9 mouse cellular contexts compared by ENCODE assay signal in the genomic region with DNA sequence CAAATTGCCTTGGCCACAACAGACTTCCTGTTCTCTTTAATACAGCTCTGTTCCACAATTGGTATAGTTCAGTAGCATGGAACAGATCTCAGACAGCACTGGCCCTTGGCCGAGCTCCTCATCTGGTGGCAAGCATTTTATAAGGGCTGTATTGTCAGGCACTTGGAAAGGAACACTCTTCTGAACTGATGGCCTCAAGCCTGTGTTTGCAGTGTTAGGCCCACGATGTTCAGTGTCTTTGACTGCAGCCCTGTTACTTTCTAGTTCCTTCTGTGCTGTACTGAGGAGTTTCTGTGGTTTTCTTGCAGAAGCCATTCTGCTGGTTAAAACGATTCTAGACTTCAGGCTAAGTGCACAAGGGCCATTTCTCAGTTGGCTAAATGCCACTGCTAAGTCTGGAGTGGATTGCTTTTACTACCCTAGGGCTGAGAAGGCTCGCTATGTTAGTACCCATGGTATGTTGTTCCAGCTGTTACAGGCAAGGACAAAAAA.
DNase-seq lines count a peak whose midpoint lies in the region; ATAC-seq lines count a peak whose summit lies in the region.
"Had no signal": no experiment of that assay in that cellular context is flagged by ENCODE, and none has a peak within 500 bp of the region (broad histone marks: within the 10 kb centered on the region; RNA-seq: fewer than 3 reads in every experiment).

No protein-coding gene starts in this region.

- peak; percentile 2 for DNase-seq in ovary, adult 18-20 months (ENCODE audit: low spot score)
- DNase-seq in ovary, postnatal 14 days (ENCODE audit: low spot score) = no peak
- DNase-seq in cerebellum, adult 8-10 months = peak; percentile 1
- DNase-seq in layer of hippocampus, postnatal 14 days (ENCODE audit: low spot score in 2 of 2) = peak; percentile 41 to 74
- peak; percentile 22 to 40 for DNase-seq in natural killer cell, adult 2 months (ENCODE audit: low spot score in 2 of 2)
- DNase-seq in liver = no peak

- no peaks in the 10 kb centered on the region for H3K27me3 ChIP-seq in heart, embryonic 13.5 days (replicated peaks)
- no peaks in the 10 kb centered on the region for H3K27me3 ChIP-seq in forebrain, embryonic 12.5 days
- H3K27me3 ChIP-seq: liver, embryonic 15.5 days had no signal

- no peaks in the 10 kb centered on the region for H3K4me1 ChIP-seq in heart, embryonic 13.5 days
- no peaks in the 10 kb centered on the region for H3K4me1 ChIP-seq in forebrain, embryonic 12.5 days
- H3K4me1 ChIP-seq: liver, embryonic 15.5 days had no signal

- H3K4me2 ChIP-seq in heart, embryonic 13.5 days = no peak overlapping the region
- H3K4me2 ChIP-seq in forebrain, embryonic 12.5 days = no peak overlapping the region
- H3K4me2 ChIP-seq: liver, embryonic 15.5 days had no signal

- no peaks in the 10 kb centered on the region for H3K36me3 ChIP-seq in heart, embryonic 13.5 days
- no peaks in the 10 kb centered on the region for H3K36me3 ChIP-seq in forebrain, embryonic 12.5 days (replicated peaks)
- H3K36me3 ChIP-seq: liver, embryonic 15.5 days had no signal

- WGBS in heart, embryonic 13.5 days = 69% methylated on average over 4 of the region's 4 CpGs
- 82% methylated on average over 4 of the region's 4 CpGs for WGBS in forebrain, embryonic 12.5 days

- no peak for ATAC-seq in heart, embryonic 13.5 days (ENCODE audit: extremely low read depth, insufficient number of reproducible peaks, low FRiP score, low TSS enrichment)
- no peak for ATAC-seq in forebrain, embryonic 12.5 days (ENCODE audit: low FRiP score)

- H3K9ac ChIP-seq in heart, embryonic 13.5 days = no peak overlapping the region
- no peak overlapping the region for H3K9ac ChIP-seq in forebrain, embryonic 12.5 days
- H3K9ac ChIP-seq: liver, embryonic 15.5 days had no signal

- peak overlapping the region; percentile 4; the same call in 1 of the 2 replicates for H3K27ac ChIP-seq in heart, embryonic 13.5 days (replicated peaks)
- H3K27ac ChIP-seq in forebrain, embryonic 12.5 days = no peak overlapping the region
- H3K27ac ChIP-seq: liver, embryonic 15.5 days had no signal

- no peak overlapping the region for H3K4me3 ChIP-seq in heart, embryonic 13.5 days
- H3K4me3 ChIP-seq in forebrain, embryonic 12.5 days (replicated peaks) = no peak overlapping the region
- H3K4me3 ChIP-seq: liver, embryonic 15.5 days had no signal

- H3K9me3 ChIP-seq in heart, embryonic 13.5 days = no peaks in the 10 kb centered on the region
- no peaks in the 10 kb centered on the region for H3K9me3 ChIP-seq in forebrain, embryonic 12.5 days
- H3K9me3 ChIP-seq: liver, embryonic 15.5 days had no signal

Comparison
In these comparisons a context has a peak if more than half of its experiments do, and no peak if none do; other contexts are left out.
1. DNase-seq: peak in ovary, adult 18-20 months (single experiment), cerebellum, adult 8-10 months (single experiment), layer of hippocampus, postnatal 14 days (2 of 2) and natural killer cell, adult 2 months (2 of 2); none in ovary, postnatal 14 days (single experiment) and liver (single experiment).